Mouse (Mus musculus) left cerebral cortex, postnatal 10 days (tissue): Measurements from ENCODE around the gene Higd1a. TPM values are rescaled to one million over a fixed set of nuclear protein-coding genes. Genes with fewer than 3 reads are reported as not detected.
A peak's percentile ranks its signal among the peaks of the same experiment; 100 is the strongest.

Experiments used
- DNase-seq, 2 experiments: peaks; one replicate each; pipeline ENCODE4 v3.0.0; 2021 to 2022; ENCODE audit warnings: low spot score in 2 of 2, mixed read lengths in 1 of 2; ENCODE audit errors: extremely low spot score in 1 of 2
- intact Hi-C: fragments of 180-260 bp; cut with DNase I; formaldehyde crosslinking; loops from one replicate; pipeline ENCODE4 v1.15.1; 2025
- total RNA-seq, 2 experiments: library from RNA; stranded (reverse); gene quantifications; 2 replicates each; pipeline ENCODE4 v1.2.3; 2021

Gene Higd1a
- total RNA-seq: 10 to 100 TPM; 97.0 to 99.0 TPM

- intact Hi-C loops: loop anchor here (5.0 kb wide), 1 partner anchor 124 kb away; no protein-coding TSS in a partner anchor
- no peak for DNase-seq
Observed at GRCm38 (mm10) chr9:121858153-121858488, at the start of gene Higd1a. TSS of gene Higd1a (minus strand) at chr9:121858362.

GRCm38 (mm10) chr9:121907356-121908070, 49.4 kb upstream of the Higd1a start:
- DNase-seq: peak in 1 of 2 experiments; percentile 14
- intact Hi-C loops: no loop called here

GRCm38 (mm10) chr9:121906456-121906855, 48.3 kb upstream of the Higd1a start:
- peak in 1 of 2 experiments; percentile 14 for DNase-seq
- intact Hi-C loops: no loop called here

GRCm38 (mm10) chr9:121905556-121906185, 47.5 kb upstream of the Higd1a start:
- intact Hi-C loops: no loop called here
- peak in 1 of 2 experiments; percentile 19 for DNase-seq

- intact Hi-C loops: no loop called here
- DNase-seq: no peak
Observed at GRCm38 (mm10) chr9:121904946-121905345, 46.8 kb upstream of the Higd1a start.

GRCm38 (mm10) chr9:121904319-121904718, 46.2 kb upstream of the Higd1a start:
- intact Hi-C loops: no loop called here
- no peak for DNase-seq

GRCm38 (mm10) chr9:121903476-121904305, 45.5 kb upstream of the Higd1a start:
- intact Hi-C loops: no loop called here
- DNase-seq: peak in 1 of 2 experiments; percentile 59

- peak in 1 of 2 experiments; percentile 18 for DNase-seq
Observed at GRCm38 (mm10) chr9:121901710-121902700, 43.8 kb upstream of the Higd1a start.

GRCm38 (mm10) chr9:121900282-121900855, 42.2 kb upstream of the Higd1a start:
- intact Hi-C loops: no loop called here
- peak in 1 of 2 experiments; percentile 10 for DNase-seq

More at GRCm38 (mm10) chr9:121901710-121902700, 43.8 kb upstream of the Higd1a start:
- intact Hi-C loops: no loop called here

GRCm38 (mm10) chr9:121899306-121899705, 41.1 kb upstream of the Higd1a start:
- intact Hi-C loops: no loop called here
- peak in 1 of 2 experiments; percentile 10 for DNase-seq

- intact Hi-C loops: no loop called here
- peak in 1 of 2 experiments; percentile 49 for DNase-seq
Observed at GRCm38 (mm10) chr9:121898245-121898644, 40.1 kb upstream of the Higd1a start, which contains the start of gene Ackr2. TSS of gene Ackr2 (plus strand) at chr9:121898355.

- intact Hi-C loops: no loop called here
- DNase-seq: no peak
Observed at GRCm38 (mm10) chr9:121896820-121897219, 38.7 kb upstream of the Higd1a start.

- DNase-seq: no peak
Observed at GRCm38 (mm10) chr9:121895392-121895993, 37.3 kb upstream of the Higd1a start.

GRCm38 (mm10) chr9:121894447-121894846, 36.3 kb upstream of the Higd1a start:
- intact Hi-C loops: no loop called here
- DNase-seq: no peak

More at GRCm38 (mm10) chr9:121895392-121895993, 37.3 kb upstream of the Higd1a start:
- intact Hi-C loops: no loop called here

- intact Hi-C loops: no loop called here
- no peak for DNase-seq
Observed at GRCm38 (mm10) chr9:121892057-121892687, 34.0 kb upstream of the Higd1a start.

- no peak for DNase-seq
- intact Hi-C loops: no loop called here
Observed at GRCm38 (mm10) chr9:121891301-121891700, 33.1 kb upstream of the Higd1a start.

GRCm38 (mm10) chr9:121890441-121890941, 32.3 kb upstream of the Higd1a start:
- peak in 1 of 2 experiments; percentile 80 for DNase-seq
- intact Hi-C loops: no loop called here
